Mouse (Mus musculus): ENCODE data around the gene Gnptab.
"Not testable (repeated sequence)": the region's sequence is repeated elsewhere in the genome, so short reads cannot be mapped to it uniquely, and the experiment has no call there.

Gnptab gene

DNA sequence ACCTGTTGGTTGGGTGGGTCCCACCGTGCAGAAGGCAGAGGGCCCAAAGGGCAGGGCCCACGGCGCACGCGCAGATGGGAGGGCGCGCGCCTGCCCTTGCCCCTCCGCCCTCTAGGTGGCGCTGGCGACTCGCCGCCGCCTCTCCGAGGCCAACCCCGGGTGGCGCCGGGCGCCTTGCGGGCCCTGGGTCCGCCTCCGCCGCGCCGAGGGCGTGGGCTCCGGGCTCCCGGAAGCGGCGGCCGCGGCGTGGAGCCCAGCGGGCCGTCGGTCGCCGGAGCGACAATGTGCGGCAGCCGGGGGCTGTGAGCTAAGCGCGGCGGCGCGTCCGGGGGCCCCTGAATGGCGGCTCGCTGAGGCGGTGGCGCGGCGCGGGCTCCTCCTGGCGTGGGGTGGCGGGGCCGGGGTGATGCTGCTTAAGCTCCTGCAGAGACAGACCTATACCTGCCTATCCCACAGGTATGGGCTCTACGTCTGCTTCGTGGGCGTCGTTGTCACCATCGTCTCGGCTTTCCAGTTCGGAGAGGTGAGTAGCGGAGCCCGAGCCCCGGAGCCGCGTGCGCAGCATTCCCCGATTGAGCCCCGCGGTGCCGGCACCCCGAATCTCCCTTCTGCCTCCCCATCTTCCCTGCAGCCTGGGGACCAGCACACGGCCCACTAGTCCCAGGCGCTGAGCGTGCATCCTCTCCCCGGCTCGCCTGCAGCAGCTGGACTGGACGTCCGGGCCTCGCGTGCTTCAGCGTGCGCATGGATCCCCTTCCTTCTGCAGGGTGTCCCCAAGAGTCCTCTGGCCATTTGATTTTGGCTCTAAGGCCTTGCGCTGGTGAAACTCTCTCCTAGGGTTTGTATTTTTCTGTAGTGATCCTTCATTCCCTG lies at the start of gene Gnptab, which contains the start of gene Dram1:
Gene Gnptab (plus strand): TSS at position 120 of the 873 bp plus-strand sequence.
Gene Dram1 (minus strand): TSS at position 68 of the 873 bp plus-strand sequence.
- peak; percentile 78 for DNase-seq (ENCODE audit: low read depth, low spot score)

DNA sequence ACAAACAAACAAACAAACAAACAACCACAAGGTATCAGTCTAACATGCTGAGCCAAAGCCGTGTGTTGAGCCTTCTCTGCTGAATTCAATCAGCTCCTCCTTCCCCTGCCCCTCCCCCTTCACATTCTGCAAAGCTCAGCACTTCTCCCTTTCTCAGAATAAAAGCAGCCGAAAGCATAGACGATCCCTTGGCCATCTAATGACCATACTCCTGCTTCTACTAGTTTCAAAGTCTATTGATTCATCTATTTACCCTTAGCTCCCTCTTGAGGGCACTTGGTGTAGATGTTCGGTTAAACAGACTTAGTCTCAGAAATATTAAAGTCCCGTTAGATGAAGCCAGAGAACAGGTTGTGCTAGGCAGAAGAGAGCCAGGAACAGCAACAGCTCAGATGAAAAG lies 48.2 kb upstream of the Gnptab start:
- DNase-seq (ENCODE audit: low read depth, low spot score) = no peak

GRCm38 (mm10) chr10:88340660-88341059 lies 38.3 kb upstream of the Gnptab start:
- no peak for DNase-seq (ENCODE audit: low read depth, low spot score)

GRCm38 (mm10) chr10:88341368-88341767 lies 37.6 kb upstream of the Gnptab start:
- no peak for DNase-seq (ENCODE audit: low read depth, low spot score)

DNA sequence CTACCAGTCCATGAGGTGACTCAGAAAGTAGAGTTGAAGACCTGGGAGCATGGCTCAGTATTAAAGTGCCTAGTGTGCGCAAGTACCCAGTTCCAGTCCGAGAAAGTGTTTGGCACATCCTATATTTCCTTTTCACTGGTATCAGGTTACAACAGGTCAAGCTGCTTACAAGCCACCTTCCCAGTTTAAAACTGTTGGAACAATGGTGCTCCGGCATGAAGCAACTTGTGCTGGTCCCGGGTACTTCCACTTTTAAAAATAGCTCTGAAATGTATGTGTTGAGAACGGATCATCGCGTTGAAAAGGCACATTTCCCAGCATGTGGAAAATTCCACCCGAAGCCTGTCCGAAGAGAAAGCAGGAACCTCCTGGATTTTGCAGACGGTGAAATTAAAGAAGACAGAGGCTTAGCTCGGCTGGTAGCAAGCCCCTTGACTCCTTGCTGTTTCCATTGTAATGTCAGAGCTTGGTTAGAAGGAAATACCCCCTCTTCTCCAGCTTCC lies 33.0 kb upstream of the Gnptab start:
- no peak for DNase-seq (ENCODE audit: low read depth, low spot score)

DNA sequence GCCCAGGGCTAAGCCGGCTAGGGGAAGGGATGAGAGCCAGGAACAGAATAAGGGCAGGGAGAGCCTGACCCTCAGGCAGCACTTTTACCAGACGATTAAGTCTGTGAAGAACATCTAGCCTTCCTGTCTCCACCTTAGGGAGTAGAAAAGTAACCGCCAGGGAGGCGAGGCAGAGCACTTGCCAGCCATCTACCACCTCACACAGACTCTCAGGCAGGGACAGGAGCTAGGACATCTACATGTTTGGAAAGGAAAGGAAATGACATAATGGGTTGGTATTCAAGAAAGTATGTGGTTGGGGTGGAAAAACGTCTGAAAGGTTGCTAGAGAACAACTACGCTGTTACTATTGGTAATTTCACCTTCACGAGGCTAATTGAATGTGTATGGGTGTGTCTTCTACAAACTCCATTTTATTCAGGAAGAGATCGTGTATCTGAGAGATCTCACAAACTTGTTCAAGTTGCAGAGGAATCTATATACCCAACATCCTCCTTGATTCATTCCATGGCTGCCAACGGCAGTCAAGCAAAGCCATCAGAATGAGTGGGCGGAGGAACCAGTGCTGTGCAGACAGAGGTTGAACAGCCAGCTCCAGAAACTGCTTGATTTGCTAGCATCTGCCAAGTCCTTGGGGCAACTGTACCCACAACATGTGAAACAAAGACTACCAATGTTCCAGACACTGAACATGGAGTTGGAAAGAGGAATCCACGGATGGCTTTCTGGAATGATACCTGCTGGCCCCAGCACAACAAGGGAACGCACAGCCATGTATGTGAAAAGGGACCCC lies 32.3 kb upstream of the Gnptab start:
- DNase-seq (ENCODE audit: low read depth, low spot score) = no peak

DNA sequence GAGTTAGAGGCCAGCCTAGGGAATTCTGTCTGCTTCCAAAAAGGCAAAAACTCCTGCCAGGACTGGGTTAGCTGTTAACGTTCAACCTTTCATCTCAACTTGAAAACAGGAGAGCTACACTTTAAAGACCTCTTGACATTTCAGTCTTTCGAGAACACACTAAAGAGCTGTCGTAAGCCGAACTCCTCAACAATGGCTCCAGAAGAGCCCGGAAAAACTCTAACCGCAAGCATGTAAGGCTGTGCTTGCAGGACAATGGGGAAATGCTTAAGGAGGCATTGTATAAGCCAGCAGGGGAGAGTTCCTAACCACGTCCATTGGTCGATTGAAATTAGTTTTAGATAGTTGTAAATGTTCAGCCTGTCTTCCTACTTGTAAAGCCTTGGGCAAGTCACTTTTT lies 29.1 kb upstream of the Gnptab start:
- DNase-seq (ENCODE audit: low read depth, low spot score) = no peak

DNA sequence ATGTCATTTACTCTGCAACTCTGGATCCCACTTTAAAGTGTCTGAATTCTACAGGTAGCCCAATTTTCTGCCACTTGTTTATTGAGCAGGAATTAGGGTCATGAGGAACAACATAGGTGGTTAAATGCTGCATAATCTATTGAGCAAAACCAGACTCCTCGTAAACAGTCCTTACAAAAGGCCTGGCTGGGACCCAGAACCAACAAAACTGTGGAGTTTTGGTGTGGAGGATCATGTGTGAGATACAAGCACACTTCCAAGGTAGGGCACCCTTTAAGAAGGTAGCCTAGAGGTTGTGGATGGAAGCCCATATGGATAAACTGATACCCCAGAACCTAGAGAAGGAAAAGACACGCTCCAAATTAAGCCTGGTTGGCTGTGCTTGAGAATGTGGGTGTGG lies 28.2 kb upstream of the Gnptab start:
- no peak for DNase-seq (ENCODE audit: low read depth, low spot score)

- no peak for DNase-seq (ENCODE audit: low read depth, low spot score)
Observed at GRCm38 (mm10) chr10:88351411-88352103, 27.4 kb upstream of the Gnptab start.

DNA sequence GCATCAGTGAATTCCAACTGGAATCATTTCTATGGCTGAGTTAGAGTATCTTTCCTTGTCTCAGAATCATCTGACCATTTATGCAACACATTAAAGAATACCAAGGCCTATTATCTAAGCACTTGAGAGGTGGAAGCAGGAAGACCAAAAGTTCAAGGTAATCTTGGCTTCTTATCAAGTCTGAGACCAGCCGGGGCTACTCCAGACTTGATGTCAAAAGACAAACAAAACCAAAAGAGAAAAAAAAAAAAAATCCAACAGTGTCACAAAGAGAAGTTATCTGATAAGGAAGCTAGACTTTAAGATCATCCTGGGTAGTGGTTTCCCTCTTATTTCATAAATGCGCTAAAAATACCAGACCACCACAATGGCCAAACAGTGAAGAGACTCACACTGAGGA lies 26.4 kb upstream of the Gnptab start:
- DNase-seq (ENCODE audit: low read depth, low spot score) = no peak

DNA sequence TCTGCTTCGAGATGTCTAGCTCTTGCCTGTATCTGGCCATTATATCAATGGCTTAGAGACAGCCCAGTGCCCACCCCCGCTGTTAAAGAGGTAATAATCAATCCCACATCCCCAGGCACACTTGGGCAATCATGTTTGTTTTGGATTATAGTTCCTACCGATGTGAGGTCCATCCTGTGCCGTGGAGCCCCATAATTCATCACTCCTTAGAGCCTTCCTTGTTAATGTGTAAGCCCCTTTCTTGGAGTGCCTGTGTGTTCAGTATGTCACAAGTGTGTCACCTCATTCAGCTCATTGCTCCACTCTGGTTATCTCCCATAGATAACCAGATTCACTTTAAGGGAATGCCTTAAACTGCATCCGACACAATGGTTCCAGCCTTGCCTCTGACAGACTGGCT lies 24.3 kb upstream of the Gnptab start:
- no peak for DNase-seq (ENCODE audit: low read depth, low spot score)

DNA sequence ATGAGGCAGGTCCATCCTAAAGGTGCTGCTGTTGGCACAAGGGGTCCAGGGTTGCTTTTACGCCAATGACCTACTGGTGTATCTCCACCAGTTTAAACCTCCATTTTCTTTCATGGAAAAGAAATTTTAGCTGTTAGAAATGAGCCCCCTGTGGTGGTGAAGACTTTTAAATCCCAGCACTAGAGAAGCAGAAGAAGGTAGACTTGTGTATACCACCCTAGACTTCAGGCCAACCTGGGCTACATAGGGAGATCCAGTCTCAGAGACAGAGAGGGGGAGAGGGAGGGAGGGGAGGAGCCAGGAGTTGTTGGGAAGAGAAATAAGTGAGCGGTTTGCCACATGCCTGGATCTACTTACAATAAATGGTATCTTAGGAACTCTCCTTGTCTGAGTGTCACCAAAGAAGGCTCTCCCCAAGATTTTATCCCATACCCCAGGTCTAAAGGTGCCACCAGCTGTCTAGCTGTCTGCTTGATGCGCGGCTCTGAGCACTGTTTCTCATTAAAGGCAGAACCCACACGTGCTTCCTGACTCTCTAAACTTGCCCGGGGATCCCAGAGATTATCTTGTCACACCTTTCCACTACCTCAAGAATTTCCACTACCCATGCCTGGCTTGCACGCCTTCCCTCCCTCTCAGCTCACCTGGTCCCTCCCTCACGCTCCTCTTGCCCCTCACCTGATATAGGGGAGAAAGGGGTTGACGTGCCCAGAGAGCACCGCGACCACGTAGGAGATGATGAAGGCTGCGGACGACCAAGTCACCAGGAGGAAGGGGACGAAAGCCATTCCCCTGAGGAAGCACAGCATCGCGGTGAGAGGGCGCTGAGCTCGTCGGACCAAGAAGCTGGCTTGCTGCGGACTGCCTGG lies 22.6 kb upstream of the Gnptab start:
- no peak for DNase-seq (ENCODE audit: low read depth, low spot score)

DNA sequence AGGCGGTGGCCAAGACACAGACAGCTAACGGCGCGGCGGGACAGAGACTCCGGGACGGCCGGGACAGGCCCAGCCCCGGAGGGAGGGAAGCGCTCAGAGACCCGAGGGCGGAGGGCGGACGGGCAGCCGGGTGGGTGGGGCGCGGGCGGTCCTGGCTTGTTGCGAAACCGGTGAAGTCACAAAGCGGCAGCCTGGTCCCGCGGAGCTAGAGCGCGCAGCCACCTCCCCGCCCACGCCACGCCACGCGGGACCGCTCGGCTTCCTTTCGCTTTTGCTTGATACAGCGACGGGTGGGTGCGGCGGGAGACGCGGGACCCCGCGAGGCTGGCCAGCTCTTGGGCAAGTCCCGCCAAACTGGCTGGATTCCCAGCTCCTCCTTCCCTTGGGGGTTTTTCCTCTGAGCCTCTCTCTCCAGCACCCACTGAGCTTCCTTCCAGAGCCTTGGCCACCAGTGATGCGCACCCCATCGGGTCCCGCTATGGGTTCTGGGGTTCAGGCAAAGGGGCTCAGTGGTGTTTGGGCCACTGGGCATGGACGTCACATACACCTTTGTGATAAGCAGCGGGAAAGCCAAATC lies 21.9 kb upstream of the Gnptab start:
- DNase-seq (ENCODE audit: low read depth, low spot score) = no peak

DNA sequence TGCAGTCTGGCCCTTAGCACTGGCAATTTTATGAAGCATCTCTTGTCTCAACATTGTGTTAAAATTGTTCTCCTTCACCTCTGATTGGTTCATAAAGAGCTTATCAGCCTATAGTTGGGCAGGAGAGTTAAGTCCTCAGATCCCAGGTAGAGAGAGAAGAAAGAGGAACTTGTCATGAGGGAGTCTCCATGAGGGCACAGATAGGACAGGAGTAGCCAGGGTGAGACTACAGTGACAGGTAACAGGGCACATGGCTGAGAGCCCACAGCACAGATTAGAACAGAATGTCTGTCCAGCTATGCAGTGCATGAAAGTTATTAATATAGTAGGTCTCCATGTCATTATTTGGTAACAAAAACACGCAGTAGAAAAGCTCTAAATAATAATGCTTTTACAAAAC lies 16.7 kb upstream of the Gnptab start:
- DNase-seq (ENCODE audit: low read depth, low spot score) = no peak

DNA sequence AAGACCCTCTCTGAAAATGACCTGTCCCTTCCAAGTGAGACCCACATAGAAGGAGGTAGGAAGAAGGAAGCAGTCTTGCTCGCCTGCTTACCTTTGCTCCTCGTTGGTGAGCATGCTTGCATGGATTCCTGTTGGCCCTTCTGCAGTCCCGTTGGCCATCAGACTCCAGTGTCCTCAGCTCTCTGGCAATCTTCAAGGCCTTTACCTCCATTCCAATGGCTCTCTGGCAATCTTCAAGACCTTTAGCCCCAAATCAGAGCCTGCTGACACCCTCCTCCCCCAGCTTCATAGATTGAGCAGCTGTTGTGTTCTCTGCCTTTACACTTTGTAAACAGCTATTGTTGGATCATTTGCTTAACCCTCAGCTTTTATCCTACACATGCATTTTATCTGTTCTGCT lies 14.7 kb upstream of the Gnptab start:
- no peak for DNase-seq (ENCODE audit: low read depth, low spot score)

- DNase-seq (ENCODE audit: low read depth, low spot score) = no peak
Observed at GRCm38 (mm10) chr10:88369233-88369632, 9.7 kb upstream of the Gnptab start.

DNA sequence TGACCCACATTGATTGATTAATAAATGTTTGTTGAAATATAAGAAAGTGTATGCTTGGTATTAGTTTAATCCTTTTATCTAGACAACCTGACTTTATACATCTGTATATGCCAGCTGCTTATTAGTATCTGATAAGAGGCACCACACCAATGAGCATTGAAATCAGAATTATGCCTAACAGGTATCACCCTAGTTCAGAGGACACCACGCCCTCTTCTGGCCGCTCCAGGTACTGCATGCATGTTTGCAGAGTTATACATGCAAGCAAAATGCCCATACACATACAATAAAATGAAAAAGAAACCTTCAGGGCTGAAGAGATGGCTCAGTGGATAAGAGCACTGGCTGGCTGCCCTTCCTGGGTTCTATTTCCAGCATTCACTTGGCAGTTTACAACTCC lies 7.1 kb upstream of the Gnptab start:
- no peak for DNase-seq (ENCODE audit: low read depth, low spot score)

DNA sequence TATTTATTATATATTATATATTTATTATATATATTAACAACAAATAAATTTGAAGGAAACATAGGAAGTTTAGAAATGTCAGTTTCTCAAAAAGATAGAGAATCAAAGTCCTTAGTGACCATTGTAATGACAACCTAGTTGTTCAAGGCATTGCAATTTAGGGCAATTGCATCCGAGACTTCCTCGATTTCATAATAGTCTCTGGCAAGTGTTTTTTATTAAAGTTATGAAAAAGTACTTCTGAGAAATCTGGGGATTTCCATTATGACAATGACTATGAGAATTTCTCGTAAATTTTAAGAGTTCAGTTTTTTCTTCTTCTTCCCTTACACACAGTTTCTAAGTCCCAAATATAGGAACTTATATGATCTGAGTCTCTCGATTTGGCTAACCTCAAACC lies 6.5 kb upstream of the Gnptab start:
- no peak for DNase-seq (ENCODE audit: low read depth, low spot score)

GRCm38 (mm10) chr10:88372945-88373344 lies 6.0 kb upstream of the Gnptab start:
- DNase-seq (ENCODE audit: low read depth, low spot score) = not testable (repeated sequence)

GRCm38 (mm10) chr10:88374984-88375383 lies 3.9 kb upstream of the Gnptab start:
- DNase-seq (ENCODE audit: low read depth, low spot score) = no peak

DNA sequence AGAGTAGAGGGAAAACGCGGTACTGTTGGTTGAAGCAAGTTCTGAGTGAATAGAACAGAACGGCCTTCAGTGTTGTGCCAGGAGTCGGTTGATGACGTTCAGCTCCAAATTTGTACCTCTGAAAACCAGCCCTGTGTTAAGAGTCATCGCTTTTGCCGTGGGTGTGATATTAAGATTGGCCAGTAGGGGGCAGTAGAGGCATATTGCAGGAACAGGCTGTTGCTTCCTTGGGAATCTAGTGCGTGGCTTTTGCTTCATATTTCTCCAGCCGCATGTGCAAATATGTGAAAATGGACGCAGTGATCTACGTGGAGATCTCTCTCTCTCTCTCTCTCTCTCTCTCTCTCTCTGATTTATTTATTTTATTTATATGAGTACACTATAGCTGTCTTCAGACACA lies 2.2 kb upstream of the Gnptab start:
- peak; percentile 65 for DNase-seq (ENCODE audit: low read depth, low spot score)
